Mouse (Mus musculus): ENCODE results near the gene Otop2. TPM values are rescaled to one million over a fixed set of nuclear protein-coding genes. Genes with fewer than 3 reads are reported as not detected.

Gene Otop2
- total and polyA plus RNA-seq, 3 experiments: not detected

GRCm38 (mm10) chr11:115348681-115349248 lies 41.8 kb downstream of the Otop2 start:
- H3K27me3 ChIP-seq (replicated peaks): peaks cover 98% of the 10 kb centered on the region
- H3K27ac ChIP-seq (ENCODE audit: insufficient read depth, low read depth): no peak overlapping the region
- peaks cover 5% of the 10 kb centered on the region for H3K9me3 ChIP-seq (replicated peaks; ENCODE audit: low read length)
- no peak overlapping the region for H3K9ac ChIP-seq (ENCODE audit: insufficient read depth, low read depth)
- dilution Hi-C loops (cut with MboI; ENCODE audit: extremely low pct_ligation_motif_present, extremely low pct_unique_long_range_greater_than_20kb, low sequenced_read_pairs) (no loop called here), in situ Hi-C loops (cut with MboI; ENCODE audit: low pct_ligation_motif_present, low pct_unique_long_range_greater_than_20kb, low sequenced_read_pairs) (no loop called here)
- H3K4me3 ChIP-seq (replicated peaks in 1 of 3; ENCODE audit: low read depth in 2 of 3, low read length in 2 of 3, poor library complexity in 1 of 3): no peak overlapping the region
- H3K79me2 ChIP-seq (replicated peaks; ENCODE audit: control insufficient read depth, extremely low read depth, insufficient read depth, poor library complexity, severe bottlenecking): no peaks in the 10 kb centered on the region
- H3K4me1 ChIP-seq (ENCODE audit: control insufficient read depth in 1 of 2, insufficient read depth in 2 of 2): peaks cover 0 to 6% of the 10 kb centered on the region in 2 experiments; a peak in 1 of 4 replicates
- DNase-seq (ENCODE audit: extremely low read depth): no peak
- TF ChIP-seq MAFK (IDR thresholded peaks at IDR 0.05; ENCODE audit: insufficient replicate concordance, low read length) (no peak), MAX (IDR thresholded peaks at IDR 0.05; ENCODE audit: low read length) (no peak), USF1 (IDR thresholded peaks at IDR 0.05; ENCODE audit: low read depth, low read length) (peak; percentile 45), BHLHE40 (IDR thresholded peaks at IDR 0.05; ENCODE audit: low read depth, low read length) (peak; percentile 37; the same call in 1 of the 2 replicates), RAD21 (IDR thresholded peaks at IDR 0.05; ENCODE audit: low read depth, low read length) (no peak)
- no peak overlapping the region for H3K4me2 ChIP-seq (ENCODE audit: insufficient read depth, low read depth, poor library complexity, severe bottlenecking)
- H3K36me3 ChIP-seq (replicated peaks in 1 of 2; ENCODE audit: control insufficient read depth in 1 of 2, insufficient read depth in 1 of 2, low read length in 1 of 2): no peaks in the 10 kb centered on the region

GRCm38 (mm10) chr11:115349976-115350375 lies 43.0 kb downstream of the Otop2 start:
- no peak for DNase-seq (ENCODE audit: extremely low read depth)
- dilution Hi-C loops (cut with MboI; ENCODE audit: extremely low pct_ligation_motif_present, extremely low pct_unique_long_range_greater_than_20kb, low sequenced_read_pairs): no loop called here
- TF ChIP-seq USF2 (conservative IDR thresholded peaks at IDR 0.05; ENCODE audit: low read depth, low read length) (no peak), NRF1 (IDR thresholded peaks at IDR 0.05; ENCODE audit: low read depth, low read length) (no peak), MEF2A (IDR thresholded peaks at IDR 0.05; ENCODE audit: borderline replicate concordance, low read depth, low read length) (no peak), JUN (IDR thresholded peaks at IDR 0.05; ENCODE audit: insufficient read depth, low read depth, low read length) (no peak), RAD21 (IDR thresholded peaks at IDR 0.05; ENCODE audit: low read depth, low read length) (no peak), TBP (conservative IDR thresholded peaks at IDR 0.05; ENCODE audit: low read depth, low read length) (no peak), NELFE (IDR thresholded peaks at IDR 0.05; ENCODE audit: low read depth, low read length) (no peak), ZKSCAN1 (IDR thresholded peaks at IDR 0.05; ENCODE audit: borderline replicate concordance, low read depth, low read length) (no peak), MYC (IDR thresholded peaks at IDR 0.05; ENCODE audit: low read depth, low read length) (no peak), CHD2 (IDR thresholded peaks at IDR 0.05; ENCODE audit: low read length) (no peak)
- H3K36me3 ChIP-seq (replicated peaks in 1 of 2; ENCODE audit: control insufficient read depth in 1 of 2, insufficient read depth in 1 of 2, low read length in 1 of 2): no peaks in the 10 kb centered on the region
- peaks cover 92% of the 10 kb centered on the region for H3K27me3 ChIP-seq (replicated peaks)
- H3K4me1 ChIP-seq (ENCODE audit: control insufficient read depth in 1 of 2, insufficient read depth in 2 of 2): peaks cover 0 to 4% of the 10 kb centered on the region in 2 experiments; a peak in 2 of 4 replicates
- H3K27ac ChIP-seq (ENCODE audit: insufficient read depth, low read depth): no peak overlapping the region
- no peak overlapping the region for H3K9ac ChIP-seq (ENCODE audit: insufficient read depth, low read depth)
- no peak overlapping the region for H3K4me3 ChIP-seq (replicated peaks in 1 of 3; ENCODE audit: low read depth in 2 of 3, low read length in 2 of 3, poor library complexity in 1 of 3)
- H3K9me3 ChIP-seq (replicated peaks; ENCODE audit: low read length): peaks cover 5% of the 10 kb centered on the region
- in situ Hi-C loops (cut with MboI; ENCODE audit: low pct_ligation_motif_present, low pct_unique_long_range_greater_than_20kb, low sequenced_read_pairs): loop anchor here (10.0 kb wide), 1 partner anchor 365 kb away; no protein-coding TSS in a partner anchor
- no peak overlapping the region for H3K4me2 ChIP-seq (ENCODE audit: insufficient read depth, low read depth, poor library complexity, severe bottlenecking)
- no peaks in the 10 kb centered on the region for H3K79me2 ChIP-seq (replicated peaks; ENCODE audit: control insufficient read depth, extremely low read depth, insufficient read depth, poor library complexity, severe bottlenecking)

Measured in CH12.LX (cell line).